Mouse (Mus musculus): ENCODE data around the gene Ap5s1. TPM values are rescaled to one million over a fixed set of nuclear protein-coding genes. Genes with fewer than 3 reads are reported as not detected.

Gene Ap5s1
- total and polyA plus RNA-seq, 3 experiments, result 9.1 to 22.5 (median 9.9) TPM

- TF ChIP-seq NELFE (IDR thresholded peaks at IDR 0.05; ENCODE audit: low read depth, low read length) (no peak), RAD21 (IDR thresholded peaks at IDR 0.05; ENCODE audit: low read depth, low read length) (no peak), ZC3H11A (IDR thresholded peaks at IDR 0.05; ENCODE audit: low read depth, low read length) (no peak), SMC3 (IDR thresholded peaks at IDR 0.05; ENCODE audit: low read depth, low read length) (no peak), USF2 (conservative IDR thresholded peaks at IDR 0.05; ENCODE audit: low read depth, low read length) (no peak), E2F4 (IDR thresholded peaks at IDR 0.05; ENCODE audit: insufficient replicate concordance, low read depth, low read length) (no peak), POLR2AphosphoS2 (IDR thresholded peaks at IDR 0.05; ENCODE audit: low read depth, low read length) (no peak)
- Histone ChIP-seq H3K9ac (ENCODE audit: insufficient read depth, low read depth) (peak overlapping the region; percentile 65; the same call in 1 of the 2 replicates), H3K27ac (ENCODE audit: insufficient read depth, low read depth) (no peak overlapping the region), H3K4me3 (replicated peaks in 1 of 3; ENCODE audit: low read depth in 2 of 3, low read length in 2 of 3, poor library complexity in 1 of 3) (peak overlapping the region; percentile 46 to 82 (median 78)), H3K79me2 (replicated peaks; ENCODE audit: control insufficient read depth, extremely low read depth, insufficient read depth, poor library complexity, severe bottlenecking) (no peaks in the 10 kb centered on the region), H3K9me3 (replicated peaks; ENCODE audit: low read length) (no peaks in the 10 kb centered on the region), H3K4me1 (ENCODE audit: control insufficient read depth in 1 of 2, insufficient read depth in 2 of 2) (peaks cover 23 to 54% of the 10 kb centered on the region in 2 experiments), H3K36me3 (replicated peaks in 1 of 2; ENCODE audit: control insufficient read depth in 1 of 2, insufficient read depth in 1 of 2, low read length in 1 of 2) (peaks cover 2 to 12% of the 10 kb centered on the region in 2 experiments), H3K4me2 (ENCODE audit: insufficient read depth, low read depth, poor library complexity, severe bottlenecking) (peak overlapping the region; percentile 64), H3K27me3 (replicated peaks) (peaks cover 4% of the 10 kb centered on the region)
- DNase-seq (ENCODE audit: extremely low read depth), result no peak
- in situ Hi-C loops (cut with MboI; ENCODE audit: low pct_ligation_motif_present, low pct_unique_long_range_greater_than_20kb, low sequenced_read_pairs) (no loop called here), dilution Hi-C loops (cut with MboI; ENCODE audit: extremely low pct_ligation_motif_present, extremely low pct_unique_long_range_greater_than_20kb, low sequenced_read_pairs) (no loop called here)
These were observed 19.3 kb upstream of the Ap5s1 start for GRCm38 (mm10) chr2:131187602-131187922.

- Histone ChIP-seq H3K27me3 (replicated peaks) (peaks cover 4% of the 10 kb centered on the region), H3K4me3 (replicated peaks in 1 of 3; ENCODE audit: low read depth in 2 of 3, low read length in 2 of 3, poor library complexity in 1 of 3) (no peak overlapping the region), H3K9me3 (replicated peaks; ENCODE audit: low read length) (no peaks in the 10 kb centered on the region), H3K4me1 (ENCODE audit: control insufficient read depth in 1 of 2, insufficient read depth in 2 of 2) (peaks cover 23 to 61% of the 10 kb centered on the region in 2 experiments), H3K9ac (ENCODE audit: insufficient read depth, low read depth) (no peak overlapping the region), H3K36me3 (replicated peaks in 1 of 2; ENCODE audit: control insufficient read depth in 1 of 2, insufficient read depth in 1 of 2, low read length in 1 of 2) (peaks cover 8 to 20% of the 10 kb centered on the region in 2 experiments), H3K79me2 (replicated peaks; ENCODE audit: control insufficient read depth, extremely low read depth, insufficient read depth, poor library complexity, severe bottlenecking) (no peaks in the 10 kb centered on the region), H3K4me2 (ENCODE audit: insufficient read depth, low read depth, poor library complexity, severe bottlenecking) (no peak overlapping the region), H3K27ac (ENCODE audit: insufficient read depth, low read depth) (no peak overlapping the region)
- in situ Hi-C loops (cut with MboI; ENCODE audit: low pct_ligation_motif_present, low pct_unique_long_range_greater_than_20kb, low sequenced_read_pairs) (no loop called here), dilution Hi-C loops (cut with MboI; ENCODE audit: extremely low pct_ligation_motif_present, extremely low pct_unique_long_range_greater_than_20kb, low sequenced_read_pairs) (no loop called here)
- TF ChIP-seq ZC3H11A (IDR thresholded peaks at IDR 0.05; ENCODE audit: low read depth, low read length), result no peak
- no peak for TF ChIP-seq ELF1 (IDR thresholded peaks at IDR 0.05; ENCODE audit: low read depth, low read length)
- no peak for TF ChIP-seq SIN3A (IDR thresholded peaks at IDR 0.05; ENCODE audit: low read length)
- TF ChIP-seq MAZ (IDR thresholded peaks at IDR 0.05; ENCODE audit: low read depth, low read length), result no peak
- no peak for TF ChIP-seq CHD2 (IDR thresholded peaks at IDR 0.05; ENCODE audit: low read length)
- no peak for DNase-seq (ENCODE audit: extremely low read depth)
These were observed 18.6 kb upstream of the Ap5s1 start for GRCm38 (mm10) chr2:131188311-131188710.

- Histone ChIP-seq H3K27ac (ENCODE audit: insufficient read depth, low read depth) (0 out of 2 replicates have a peak overlapping the region, but pooled peaks have one; percentile 72), H3K4me3 (replicated peaks in 1 of 3; ENCODE audit: low read depth in 2 of 3, low read length in 2 of 3, poor library complexity in 1 of 3) (no peak overlapping the region), H3K4me1 (ENCODE audit: control insufficient read depth in 1 of 2, insufficient read depth in 2 of 2) (peaks cover 26 to 75% of the 10 kb centered on the region in 2 experiments), H3K9ac (ENCODE audit: insufficient read depth, low read depth) (no peak overlapping the region; the same call in 1 of the 2 replicates), H3K36me3 (replicated peaks in 1 of 2; ENCODE audit: control insufficient read depth in 1 of 2, insufficient read depth in 1 of 2, low read length in 1 of 2) (peaks cover 18 to 33% of the 10 kb centered on the region in 2 experiments), H3K79me2 (replicated peaks; ENCODE audit: control insufficient read depth, extremely low read depth, insufficient read depth, poor library complexity, severe bottlenecking) (no peaks in the 10 kb centered on the region), H3K9me3 (replicated peaks; ENCODE audit: low read length) (no peaks in the 10 kb centered on the region), H3K4me2 (ENCODE audit: insufficient read depth, low read depth, poor library complexity, severe bottlenecking) (peak overlapping the region; percentile 51; the same call in 1 of the 2 replicates), H3K27me3 (replicated peaks) (peaks cover 4% of the 10 kb centered on the region)
- in situ Hi-C loops (cut with MboI; ENCODE audit: low pct_ligation_motif_present, low pct_unique_long_range_greater_than_20kb, low sequenced_read_pairs) (no loop called here), dilution Hi-C loops (cut with MboI; ENCODE audit: extremely low pct_ligation_motif_present, extremely low pct_unique_long_range_greater_than_20kb, low sequenced_read_pairs) (no loop called here)
- no peak for TF ChIP-seq JUN (IDR thresholded peaks at IDR 0.05; ENCODE audit: insufficient read depth, low read depth, low read length)
- TF ChIP-seq JUND (conservative IDR thresholded peaks at IDR 0.05; ENCODE audit: low read depth, low read length), result no peak
- no peak for TF ChIP-seq ZKSCAN1 (IDR thresholded peaks at IDR 0.05; ENCODE audit: borderline replicate concordance, low read depth, low read length)
- TF ChIP-seq PAX5 (IDR thresholded peaks at IDR 0.05; ENCODE audit: low read length), result no peak
- TF ChIP-seq SMC3 (IDR thresholded peaks at IDR 0.05; ENCODE audit: low read depth, low read length), result no peak
- no peak for TF ChIP-seq NRF1 (IDR thresholded peaks at IDR 0.05; ENCODE audit: low read depth, low read length)
- no peak for DNase-seq (ENCODE audit: extremely low read depth)
These were observed 17.2 kb upstream of the Ap5s1 start for GRCm38 (mm10) chr2:131189521-131190309.

Measured in CH12.LX (cell line).